Mouse (Mus musculus) brain, adult 2 months (tissue): Measurements from ENCODE around the gene Tmem94.

Source experiments
- DNase-seq: peaks from one replicate; pipeline ENCODE4 v3.0.0; 2011; ENCODE audit warnings: low read depth, low spot score

Gene Tmem94

DNA sequence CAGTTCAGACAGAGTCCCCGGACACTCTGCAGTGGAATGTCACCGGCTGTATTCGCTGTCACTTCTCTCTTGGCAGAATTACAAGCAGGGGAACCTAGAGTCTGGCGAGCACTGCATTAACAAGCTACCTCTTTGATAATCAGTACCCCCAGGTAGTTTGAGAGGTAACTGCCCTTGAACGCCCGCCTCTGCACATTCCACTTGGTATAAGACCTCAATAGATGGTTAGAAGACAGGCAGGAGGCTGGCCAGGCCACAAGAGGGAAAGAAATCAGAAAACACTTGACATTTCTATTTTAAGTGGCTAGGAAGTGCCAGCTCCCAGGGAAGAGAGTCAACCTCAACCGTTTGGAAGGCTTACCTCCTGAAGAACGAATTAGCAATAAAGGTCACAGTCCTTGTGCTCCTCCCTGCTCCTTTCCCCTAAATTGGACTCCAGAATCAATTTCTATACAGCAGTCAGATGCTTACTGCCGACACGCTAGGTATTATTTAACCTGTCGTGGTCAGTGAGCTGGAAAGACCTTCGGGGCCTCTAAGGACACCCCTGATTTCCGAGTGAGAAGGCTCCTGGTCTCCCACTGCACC is 1.2 kb downstream of the Tmem94 start:
- DNase-seq: peak; percentile 40

DNA sequence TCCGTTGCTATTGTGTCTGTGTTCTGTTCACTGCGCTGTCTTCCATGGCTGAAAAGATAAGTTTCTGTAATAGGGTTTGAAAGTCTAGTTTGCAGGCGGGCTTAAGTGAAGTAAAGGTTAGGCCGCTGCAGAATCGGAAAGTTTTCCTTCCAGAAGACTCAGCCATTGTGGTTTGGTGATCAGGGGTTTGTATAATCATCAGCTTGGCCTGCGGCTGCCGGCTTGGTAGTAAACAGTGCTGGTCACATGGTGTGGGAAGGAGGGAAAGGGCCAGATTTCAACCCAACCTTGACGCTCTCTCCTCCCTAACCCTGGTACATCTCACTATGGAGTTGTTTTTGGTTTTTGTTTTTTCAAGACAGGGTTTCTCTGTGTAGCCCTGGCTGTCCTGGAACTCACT is 1.7 kb downstream of the Tmem94 start:
- no peak for DNase-seq

DNA sequence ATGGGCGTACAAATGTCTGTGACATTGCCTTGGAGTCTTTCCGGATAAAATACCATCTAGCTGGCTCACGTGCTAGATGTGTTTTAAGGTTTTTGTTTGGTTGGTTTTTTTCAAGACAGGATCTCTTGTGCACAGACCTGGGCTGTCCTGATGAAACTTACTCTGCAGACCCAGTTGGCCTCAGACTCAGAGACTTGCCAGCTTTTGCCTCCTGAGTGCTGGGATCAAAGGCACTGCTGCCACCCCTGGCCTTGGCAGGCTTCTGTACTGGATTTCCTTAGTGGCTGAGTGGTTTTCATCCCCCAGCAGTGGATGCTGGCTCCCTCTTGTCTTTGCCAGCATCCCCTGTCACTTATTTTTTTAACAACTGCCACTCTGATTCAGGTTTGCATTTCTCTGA is 3.7 kb downstream of the Tmem94 start:
- DNase-seq: no peak

DNA sequence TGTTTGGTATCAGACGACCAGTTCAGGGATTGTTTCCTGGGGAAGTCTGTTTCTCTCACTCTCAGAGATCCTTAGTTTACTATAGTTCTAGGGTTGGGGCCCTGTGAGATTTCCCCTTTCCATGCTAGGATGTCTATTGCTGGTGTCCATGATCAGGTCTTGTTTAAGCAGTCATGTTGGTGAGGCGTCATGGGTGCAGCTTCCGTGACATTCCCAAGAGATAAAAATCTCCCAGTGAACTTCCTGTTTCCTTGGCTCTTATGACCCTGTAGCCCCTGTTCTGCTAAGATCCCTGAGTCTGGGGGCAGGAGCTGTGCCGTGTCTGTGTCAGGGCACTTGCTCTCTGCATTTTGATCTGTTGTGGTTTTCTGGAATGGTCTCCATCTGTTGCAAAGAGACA is 9.4 kb downstream of the Tmem94 start:
- no peak for DNase-seq

DNA sequence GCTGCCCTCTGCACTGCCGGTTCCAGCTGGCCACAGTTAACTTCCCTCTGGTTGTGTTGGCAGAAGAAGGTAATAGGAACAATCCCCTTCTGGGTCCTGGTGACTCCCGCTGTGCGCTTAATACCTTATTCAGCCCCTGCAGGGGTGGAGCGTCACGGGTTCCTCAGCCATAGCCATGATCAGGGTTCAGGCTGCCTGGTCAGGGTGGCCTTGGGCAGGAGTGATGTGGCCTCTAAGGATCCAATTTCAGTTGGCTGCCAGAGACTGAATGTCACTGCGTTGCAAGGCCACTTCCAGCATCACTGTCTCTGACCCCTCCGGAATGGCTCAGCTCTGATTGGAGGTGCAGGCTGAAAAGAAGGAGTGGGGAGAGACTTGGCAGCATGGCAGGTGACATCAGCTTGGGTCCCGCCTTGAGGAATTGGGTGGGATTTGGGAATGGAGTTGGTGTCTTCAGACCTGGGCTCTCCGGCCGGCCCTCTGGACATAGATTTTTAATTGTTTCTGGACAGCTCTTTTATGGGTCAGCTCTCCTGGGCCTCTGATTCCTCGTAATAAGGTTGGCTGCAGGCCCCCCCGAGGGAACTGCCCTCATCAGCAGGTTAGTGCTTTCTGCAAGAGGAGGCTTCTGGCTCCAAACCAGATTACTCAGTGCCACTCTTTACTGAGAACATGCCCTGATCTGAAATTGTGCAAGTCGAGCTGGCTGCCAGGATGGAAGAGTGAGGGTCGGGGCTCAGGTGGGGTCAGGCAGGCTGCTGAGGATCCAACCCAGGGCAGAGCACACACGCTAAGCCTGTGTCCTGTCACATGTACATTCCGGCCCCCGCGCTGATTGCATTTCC is 10.8 kb downstream of the Tmem94 start:
- peak; percentile 70 for DNase-seq

DNA sequence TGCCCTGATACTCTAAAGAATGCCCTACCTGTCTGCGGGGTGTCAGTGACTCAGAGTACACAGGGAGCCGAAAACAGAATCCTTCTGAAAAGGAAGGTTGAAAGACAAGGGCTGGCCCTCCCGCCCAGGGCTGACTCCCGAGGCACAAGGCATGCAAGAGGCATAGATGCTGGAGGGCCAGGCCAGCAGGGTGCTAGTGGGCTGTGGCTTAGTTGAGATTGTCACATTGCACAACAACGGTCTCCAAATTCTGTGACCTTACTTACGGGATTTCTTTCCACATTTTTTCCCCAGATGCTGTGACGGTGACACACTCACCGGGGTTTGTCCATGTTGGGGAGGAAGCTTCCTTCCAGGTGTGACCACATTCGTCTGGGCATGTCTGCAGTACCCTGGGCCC is 11.7 kb downstream of the Tmem94 start:
- no peak for DNase-seq

DNA sequence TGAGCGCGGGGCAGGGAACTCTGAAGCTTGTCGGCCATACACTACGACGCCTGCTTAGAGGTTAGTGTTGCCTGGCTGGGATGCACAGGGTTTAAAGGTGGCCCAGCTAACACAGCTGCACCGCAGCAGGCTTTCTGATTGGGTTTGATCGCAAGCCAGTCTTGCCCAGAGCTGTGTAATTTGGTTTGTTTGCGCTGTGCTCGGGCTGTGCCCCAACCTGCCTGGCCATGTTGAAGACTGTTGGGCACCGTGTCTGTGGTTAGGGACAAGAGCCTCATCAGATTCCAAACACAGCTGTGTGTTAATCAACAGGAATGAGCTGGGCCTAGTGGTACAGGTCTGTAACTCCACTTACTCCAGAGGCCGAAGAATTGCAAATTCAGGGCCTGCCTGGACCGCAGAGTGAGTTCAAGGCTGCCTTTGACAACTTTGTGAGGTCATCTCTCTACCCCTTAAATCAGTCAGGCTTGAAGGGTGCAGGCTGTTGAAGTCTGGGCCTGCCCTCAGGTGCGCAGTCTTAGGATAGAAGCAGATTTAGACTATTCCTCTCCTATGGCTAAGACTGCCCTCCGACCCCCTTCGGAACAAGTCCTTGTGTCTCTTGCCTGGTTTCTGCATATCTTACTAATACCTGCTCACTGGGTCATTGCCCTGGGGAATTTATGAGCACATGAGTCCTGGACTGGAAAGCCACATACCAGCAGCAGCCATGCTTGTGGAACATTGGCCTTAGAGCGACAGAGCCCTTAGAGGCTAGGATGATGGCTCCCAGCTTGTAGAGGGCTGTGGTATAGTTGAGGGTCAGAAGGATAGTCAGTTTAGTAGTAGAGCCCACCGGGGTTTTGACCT is 12.5 kb downstream of the Tmem94 start:
- DNase-seq: no peak

DNA sequence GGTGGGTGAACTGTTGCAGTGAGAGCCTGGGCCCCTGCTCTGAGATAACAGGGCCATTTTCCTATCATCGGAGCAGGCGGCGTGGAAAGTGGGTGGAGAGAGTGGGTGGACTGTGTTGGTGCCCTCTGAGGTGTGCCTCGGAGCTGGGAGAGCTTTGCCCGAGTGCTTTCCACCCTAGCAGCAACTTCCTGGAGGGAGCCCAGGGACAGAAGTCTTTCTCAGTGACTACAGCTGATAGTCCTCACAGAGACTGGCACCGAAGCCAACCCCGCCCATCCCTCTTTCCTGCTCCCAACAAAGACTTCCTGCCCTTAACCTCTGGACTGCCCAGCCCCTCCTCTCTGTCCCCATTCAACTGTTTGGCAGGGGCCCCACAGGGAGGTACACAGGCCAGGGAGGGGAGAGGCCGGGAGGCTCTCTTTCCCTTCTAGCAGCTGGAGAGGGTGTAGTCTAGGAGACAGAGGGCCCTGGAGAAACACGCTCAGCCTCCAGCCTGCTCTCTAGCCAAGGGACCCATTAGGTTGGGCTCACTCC is 13.9 kb downstream of the Tmem94 start:
- peak; percentile 48 for DNase-seq

DNA sequence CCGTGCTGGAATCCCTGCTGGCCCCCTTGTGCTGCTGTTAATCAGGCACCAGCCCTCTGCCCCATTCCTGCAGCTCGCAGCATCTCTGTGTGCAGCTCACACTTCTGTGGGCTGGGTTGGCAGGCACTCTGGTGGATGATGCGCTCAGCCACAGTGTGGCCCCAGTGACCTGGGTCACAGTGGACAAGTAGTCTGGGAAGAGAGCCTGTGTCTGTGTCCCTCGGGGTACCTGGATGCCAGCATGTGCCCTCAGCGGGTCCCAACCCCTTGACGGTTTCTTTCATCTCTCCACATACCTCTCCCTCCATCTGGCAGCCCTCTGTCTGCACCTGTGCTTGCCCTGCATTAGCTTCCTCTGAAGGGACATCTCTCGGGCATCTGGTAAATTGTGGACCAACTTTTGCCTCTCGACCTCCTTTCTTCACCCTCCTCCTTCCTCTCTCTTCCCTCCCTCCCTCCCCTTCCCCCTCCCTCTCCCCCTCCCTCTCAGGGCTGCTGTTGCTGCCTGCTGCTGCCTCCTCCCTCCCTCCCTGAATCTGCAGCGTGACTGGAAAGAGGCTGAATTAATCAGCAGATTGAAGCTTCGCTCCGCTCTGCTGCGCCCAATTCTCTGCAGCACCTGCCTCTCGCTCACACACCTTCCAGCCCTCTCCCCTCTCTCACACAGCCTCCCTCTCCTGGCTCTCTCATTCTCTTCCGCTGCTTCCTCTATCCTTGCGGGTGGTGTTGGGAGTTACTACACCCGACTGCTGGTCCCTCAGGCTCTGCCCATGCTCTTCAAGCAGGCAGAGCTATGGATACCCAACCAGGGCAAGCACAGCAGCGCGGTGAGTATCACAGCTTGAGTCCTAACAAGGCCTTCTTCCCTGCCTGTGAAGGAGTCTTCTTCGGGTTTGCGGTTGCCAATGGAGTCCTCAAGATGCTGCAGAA is 15.2 kb downstream of the Tmem94 start:
- DNase-seq: peak; percentile 90

DNA sequence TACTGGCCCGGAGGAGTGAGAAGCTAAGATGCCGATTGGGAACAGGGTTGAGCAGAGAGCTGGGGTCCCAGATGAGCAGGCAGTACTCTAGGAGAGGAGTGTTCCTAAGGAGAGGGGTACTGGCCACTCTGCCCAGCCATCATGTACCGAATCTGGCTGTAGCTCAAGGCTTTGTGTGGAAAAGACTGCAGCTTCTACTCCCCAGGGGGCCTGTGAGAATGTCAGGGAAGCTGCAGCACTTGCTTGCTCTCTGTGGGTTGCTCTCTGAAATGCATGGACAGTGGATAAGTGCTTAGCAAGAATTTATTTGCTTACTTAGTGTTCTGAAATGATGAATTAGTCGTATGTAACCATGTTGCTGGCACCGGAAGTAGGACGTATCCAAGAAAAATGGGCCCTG is 21.2 kb downstream of the Tmem94 start:
- DNase-seq: no peak

DNA sequence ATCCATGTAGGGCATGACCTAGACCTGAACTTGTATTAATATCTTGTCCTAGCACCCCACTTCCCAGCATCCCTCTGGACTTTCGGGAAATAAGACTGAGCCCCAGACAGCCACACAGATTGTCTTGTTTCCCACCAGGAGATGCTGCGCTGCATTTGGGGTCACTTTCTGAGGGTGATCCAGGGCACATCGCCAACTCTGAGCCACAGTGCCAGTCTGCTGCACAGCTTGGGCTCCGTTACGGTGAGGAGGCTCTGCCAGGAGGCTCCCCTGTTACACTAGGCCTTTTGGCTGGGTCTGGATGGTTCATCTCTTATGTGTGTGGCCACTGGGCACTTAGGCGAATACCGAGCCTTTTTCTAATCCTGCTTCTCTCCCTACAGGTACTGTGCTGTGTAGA is 24.6 kb downstream of the Tmem94 start:
- peak; percentile 59 for DNase-seq

DNA sequence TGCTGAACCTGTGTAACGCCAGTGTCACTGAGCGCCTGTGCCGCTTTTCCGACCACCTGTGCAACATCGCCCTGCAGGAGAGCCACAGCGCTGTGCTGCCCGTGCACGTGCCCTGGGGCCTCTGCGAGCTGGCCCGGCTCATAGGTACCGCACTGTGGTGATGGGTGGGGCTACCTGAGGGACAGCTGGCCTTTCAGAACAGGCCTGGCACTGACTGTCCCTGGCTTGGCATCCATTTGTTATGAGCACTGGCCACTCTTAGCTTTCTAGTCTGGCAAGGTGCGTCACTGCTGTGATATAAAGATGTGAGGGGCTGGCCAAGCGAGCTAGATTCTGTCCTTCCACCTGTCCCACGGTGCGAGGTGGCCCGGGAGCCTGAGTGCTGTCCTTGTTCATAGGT is 26.7 kb downstream of the Tmem94 start:
- DNase-seq: peak; percentile 82

DNA sequence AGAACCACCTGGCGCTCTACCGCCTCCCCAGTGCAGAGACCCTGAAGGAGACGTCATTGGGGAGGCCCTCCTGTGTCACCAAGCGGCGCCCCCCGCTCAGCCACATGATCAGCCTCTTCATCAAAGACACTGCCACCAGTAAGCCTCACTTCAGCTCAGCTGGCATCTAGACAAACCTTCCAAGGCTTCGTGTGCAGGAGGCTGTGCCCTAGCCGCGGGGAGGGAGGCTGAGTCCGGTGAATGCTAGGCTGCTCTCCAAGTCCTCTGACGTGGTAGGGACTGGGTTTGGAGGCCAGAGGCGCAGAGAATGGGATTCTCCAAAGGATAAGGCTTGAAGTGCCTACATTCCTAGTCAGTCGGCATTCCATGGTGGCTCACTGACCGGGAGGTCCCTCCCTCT is 27.1 kb downstream of the Tmem94 start:
- peak; percentile 77 for DNase-seq

DNA sequence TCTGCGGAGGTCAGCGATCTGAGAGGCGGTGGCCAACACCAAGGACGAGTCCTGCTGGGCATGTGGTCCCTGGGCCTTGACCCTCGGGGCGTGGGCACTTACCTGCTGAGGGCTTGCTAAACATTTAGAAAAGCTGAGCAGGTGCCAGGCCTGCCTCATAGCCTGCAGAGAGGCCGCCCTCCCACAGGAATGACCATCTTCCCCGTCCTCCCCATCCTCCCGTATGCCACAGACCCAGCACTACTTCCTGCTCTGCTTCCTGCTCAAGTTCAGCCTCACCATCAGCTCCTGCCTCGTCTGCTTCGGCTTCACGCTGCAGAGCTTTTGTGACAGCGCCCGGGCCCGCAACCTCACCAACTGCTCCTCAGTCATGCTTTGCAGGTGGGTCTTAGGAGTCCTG is 31.7 kb downstream of the Tmem94 start:
- DNase-seq: no peak

DNA sequence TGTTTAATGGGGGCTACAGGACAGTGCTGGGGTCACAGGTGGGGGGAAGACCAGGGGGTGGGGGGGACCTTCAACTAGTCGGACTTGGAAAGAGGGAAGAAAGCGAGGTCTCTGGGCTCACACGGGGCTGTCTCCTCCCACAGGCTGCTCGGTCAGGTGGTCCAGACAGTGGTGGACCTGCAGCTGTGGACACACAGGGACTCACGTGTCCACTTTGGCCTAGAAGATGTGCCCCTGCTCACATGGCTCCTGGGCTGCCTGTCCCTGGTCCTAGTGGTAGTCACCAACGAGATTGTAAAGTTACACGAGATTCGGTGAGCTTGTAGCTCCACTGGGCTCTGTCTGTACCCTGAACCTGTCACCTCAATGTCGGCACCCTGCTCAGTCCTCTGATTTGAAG is 32.4 kb downstream of the Tmem94 start:
- no peak for DNase-seq

DNA sequence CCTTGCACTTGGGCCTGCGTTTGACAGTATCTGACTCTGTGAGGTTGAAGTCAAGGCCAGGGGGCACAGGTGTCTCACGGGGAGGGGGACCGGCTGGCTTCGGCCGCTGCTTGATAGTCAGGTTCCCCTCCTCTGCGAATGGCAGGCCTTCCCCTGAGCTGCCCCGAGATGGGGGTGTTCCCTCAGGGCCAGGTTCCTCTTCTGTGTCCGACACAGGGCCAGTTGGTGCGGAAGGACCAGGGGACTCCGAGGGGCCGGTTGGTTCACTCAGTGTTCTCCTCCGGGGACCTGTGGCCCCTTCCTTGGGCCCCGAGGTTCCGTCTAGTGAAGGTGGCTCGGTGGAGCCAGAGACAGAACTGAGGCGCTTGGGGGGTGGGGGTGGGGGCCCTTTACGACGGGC is 35.7 kb downstream of the Tmem94 start:
- no peak for DNase-seq

DNA sequence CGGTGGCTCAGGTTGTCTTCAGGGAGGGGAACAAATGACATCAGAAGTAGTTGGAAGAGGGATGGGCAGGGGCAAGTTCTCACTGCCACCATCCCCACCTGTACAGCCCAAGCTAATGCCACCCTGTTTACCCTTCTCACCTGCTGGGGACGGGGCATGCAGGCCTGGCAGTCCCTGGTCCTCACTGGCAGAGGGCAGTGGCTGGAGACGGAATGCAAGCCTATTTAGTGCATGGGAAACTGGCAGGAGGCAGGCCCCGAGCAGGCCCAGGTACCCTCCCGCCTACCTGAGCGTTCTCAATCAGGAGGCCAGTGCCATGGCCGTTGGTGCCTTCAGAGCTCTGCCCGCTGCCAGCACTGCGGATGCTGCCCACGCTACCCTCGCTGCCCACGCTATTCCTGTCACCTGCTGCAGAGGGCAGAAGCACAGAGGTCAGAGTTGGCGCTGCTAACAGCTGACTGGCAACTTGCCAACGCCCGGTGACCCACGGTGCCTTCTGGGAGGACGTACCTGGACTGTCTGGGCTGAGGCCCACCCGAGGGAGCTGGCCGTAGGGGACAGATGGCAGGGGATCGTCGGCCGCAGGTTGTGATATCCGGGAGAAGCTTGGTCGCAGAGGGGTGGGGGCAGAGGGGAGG is 38.0 kb downstream of the Tmem94 start:
- DNase-seq: no peak

DNA sequence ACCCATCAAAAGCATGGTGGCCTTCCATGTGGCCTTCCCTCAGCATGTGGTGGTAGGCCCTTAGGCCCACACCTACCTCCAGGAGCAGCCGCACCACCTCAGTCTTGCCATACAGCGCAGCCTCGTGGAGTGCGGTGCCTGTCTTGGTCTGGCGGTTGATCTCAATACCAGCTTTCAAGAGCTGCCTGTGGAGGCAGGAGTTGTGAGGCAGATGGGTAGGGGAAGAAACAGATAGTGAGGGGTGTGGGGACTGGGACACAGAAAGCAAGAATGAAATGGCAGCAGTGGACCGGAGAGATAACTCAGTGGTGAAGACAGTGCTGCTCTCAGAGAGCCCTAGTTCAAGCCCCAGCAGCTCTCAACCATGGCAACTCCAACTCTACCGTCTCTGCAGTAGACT is 39.8 kb downstream of the Tmem94 start:
- DNase-seq: no peak

DNA sequence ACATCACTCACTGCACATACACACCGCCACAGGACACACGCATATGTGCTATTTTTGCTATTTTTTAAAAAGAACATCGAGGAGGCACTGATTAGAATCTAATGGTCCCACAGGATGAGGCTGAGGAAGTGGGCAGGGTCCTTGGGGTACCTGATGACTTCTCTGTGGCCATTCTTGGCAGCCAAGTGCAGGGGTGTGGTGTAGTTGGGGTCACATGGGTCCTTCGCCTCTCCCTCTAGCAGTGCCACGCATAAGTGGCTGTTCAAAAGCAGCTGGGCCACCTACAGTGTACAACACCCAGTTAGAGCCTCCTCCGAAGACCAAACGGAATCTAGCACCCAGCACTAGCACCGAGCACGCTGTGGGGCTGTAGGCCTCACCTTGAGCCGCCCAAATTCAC is 40.9 kb downstream of the Tmem94 start:
- DNase-seq: no peak

DNA sequence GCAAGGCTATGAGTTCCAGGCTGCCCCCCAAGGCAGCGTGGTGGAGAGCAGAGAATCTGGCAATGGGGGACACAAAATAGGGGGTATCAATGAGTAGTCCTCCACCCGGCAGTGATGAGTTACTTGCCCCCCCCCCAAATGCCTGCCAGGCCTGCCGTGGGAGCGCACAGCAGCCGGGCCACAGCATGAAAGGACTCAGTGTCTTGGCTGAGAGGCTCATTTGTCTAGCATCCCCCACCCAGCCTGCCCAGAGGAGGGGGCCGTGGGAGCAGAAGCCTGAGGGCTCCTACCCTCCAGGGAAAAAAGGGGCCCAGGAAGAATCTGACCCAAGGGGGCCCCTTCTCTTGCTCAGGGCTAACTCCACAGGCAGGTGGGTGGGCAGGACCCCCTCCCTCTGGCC is 42.1 kb downstream of the Tmem94 start:
- peak; percentile 78 for DNase-seq

DNA sequence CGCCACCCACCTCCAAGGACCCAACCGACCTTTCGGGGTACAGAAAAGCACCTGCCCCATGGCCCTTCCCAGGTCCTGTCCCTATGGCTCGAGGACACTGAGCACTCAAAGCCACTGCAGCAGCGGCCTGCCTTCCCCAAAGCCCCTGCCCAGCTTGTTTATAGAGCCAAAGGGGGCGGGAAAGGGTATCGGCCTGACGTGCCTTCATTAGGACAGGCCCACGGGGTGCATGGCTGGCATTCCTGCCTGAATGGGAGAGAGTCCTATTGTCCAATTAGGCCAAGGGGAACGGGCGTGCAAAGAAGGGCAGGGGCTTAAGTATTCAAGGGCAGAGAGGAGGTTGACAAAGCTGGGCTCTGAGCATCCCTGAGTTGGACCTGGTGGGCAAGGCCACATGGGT is 42.7 kb downstream of the Tmem94 start:
- DNase-seq: no peak
